9 mouse cellular contexts compared by ENCODE assay signal in the genomic region with DNA sequence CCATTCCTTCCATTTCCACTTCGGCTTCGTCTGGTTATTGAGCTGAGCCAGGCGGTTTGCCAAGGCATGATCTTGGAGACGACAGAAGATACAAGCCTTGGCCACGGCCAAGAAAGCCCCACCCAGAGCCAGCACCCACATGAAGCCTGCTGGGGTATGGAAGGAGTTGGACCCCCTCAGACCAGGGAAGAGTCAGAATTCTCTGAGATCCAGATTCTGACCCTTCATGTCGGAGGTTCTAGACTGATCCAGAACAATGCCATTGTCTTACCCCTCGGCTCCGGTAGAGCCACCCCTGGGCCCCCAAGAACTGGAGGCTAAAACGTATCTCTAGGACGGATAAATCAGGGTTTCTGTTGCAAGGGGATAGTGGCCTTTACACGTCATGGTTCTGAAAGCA. TPM values are rescaled to one million over a fixed set of nuclear protein-coding genes. Genes with fewer than 3 reads are reported as not detected.
A peak's percentile ranks its signal among the peaks of the same experiment; 100 is the strongest.
DNase-seq lines count a peak whose midpoint lies in the region; ATAC-seq lines count a peak whose summit lies in the region.
"Had no signal": no experiment of that assay in that cellular context is flagged by ENCODE, and none has a peak within 500 bp of the region (broad histone marks: within the 10 kb centered on the region; RNA-seq: fewer than 3 reads in every experiment).

Tmem95 (minus strand) TSS at position 141 of the 400 bp plus-strand sequence.

- no peak within 1 kb of the TSS for H3K27ac ChIP-seq in heart, embryonic 13.5 days (replicated peaks)
- H3K27ac ChIP-seq in brown adipose tissue, adult 24 weeks (replicated peaks; ENCODE audit: low read depth, low read length), result peak within 1 kb of the TSS; percentile 17; the same call in 1 of the 2 replicates
- no peak within 1 kb of the TSS for H3K27ac ChIP-seq in hindbrain, embryonic 11.5 days (ENCODE audit: low read depth, low read length)
- H3K27ac ChIP-seq in midbrain, embryonic 11.5 days (ENCODE audit: low read depth, low read length), result no peak within 1 kb of the TSS; the same call in 1 of the 2 replicates

- WGBS in heart, embryonic 13.5 days, result 80% methylated on average over 11 of the region's 11 CpGs
- WGBS in hindbrain, embryonic 11.5 days, result 93% methylated on average over 11 of the region's 11 CpGs
- 89% methylated on average over 11 of the region's 11 CpGs for WGBS in midbrain, embryonic 11.5 days

- no peak for DNase-seq in heart, adult 18-20 months
- no peak for DNase-seq in hindbrain, embryonic 11.5 days (ENCODE audit: low spot score)
- DNase-seq in midbrain, embryonic 11.5 days (ENCODE audit: low spot score, missing footprints), result no peak
- DNase-seq in left cerebral cortex, adult 9 months (ENCODE audit: low spot score in 2 of 2), result no peak
- no peak for DNase-seq in adrenal gland, postnatal 14 days
- DNase-seq in adrenal gland, adult 2 months, result no peak

- peak within 1 kb of the TSS; percentile 91 for H3K4me2 ChIP-seq in heart, embryonic 13.5 days
- peak within 1 kb of the TSS; percentile 30; the same call in 1 of the 2 replicates for H3K4me2 ChIP-seq in hindbrain, embryonic 11.5 days (replicated peaks; ENCODE audit: low read depth, low read length)
- peak within 1 kb of the TSS; percentile 12 for H3K4me2 ChIP-seq in midbrain, embryonic 11.5 days

- H3K9me3 ChIP-seq in heart, embryonic 13.5 days, result no peaks in the 10 kb centered on the region
- H3K9me3 ChIP-seq in hindbrain, embryonic 11.5 days (ENCODE audit: control insufficient read depth, low read length), result no peaks in the 10 kb centered on the region
- H3K9me3 ChIP-seq in midbrain, embryonic 11.5 days (ENCODE audit: control insufficient read depth, low read length), result no peaks in the 10 kb centered on the region

- H3K4me3 ChIP-seq in heart, embryonic 13.5 days, result peak within 1 kb of the TSS; percentile 32
- peak within 1 kb of the TSS; percentile 11; the same call in 1 of the 2 replicates for H3K4me3 ChIP-seq in brown adipose tissue, adult 24 weeks (ENCODE audit: insufficient read depth, low read depth, low read length)
- peak within 1 kb of the TSS; percentile 4; the same call in 1 of the 2 replicates for H3K4me3 ChIP-seq in hindbrain, embryonic 11.5 days (ENCODE audit: low read depth, low read length)
- H3K4me3 ChIP-seq in midbrain, embryonic 11.5 days (ENCODE audit: low read depth, low read length), result no peak within 1 kb of the TSS

- H3K36me3 ChIP-seq in heart, embryonic 13.5 days, result no peaks in the 10 kb centered on the region
- H3K36me3 ChIP-seq in hindbrain, embryonic 11.5 days (ENCODE audit: control insufficient read depth, insufficient read depth, low read length), result no peaks in the 10 kb centered on the region
- no peaks in the 10 kb centered on the region for H3K36me3 ChIP-seq in midbrain, embryonic 11.5 days (ENCODE audit: control insufficient read depth, insufficient read depth, low read length)

- H3K4me1 ChIP-seq in heart, embryonic 13.5 days, result peaks cover 53% of the 10 kb centered on the region
- peaks cover 6% of the 10 kb centered on the region for H3K4me1 ChIP-seq in brown adipose tissue, adult 24 weeks (ENCODE audit: control insufficient read depth, insufficient read depth, insufficient read length, low read length)
- no peaks in the 10 kb centered on the region; the same call in none of the 2 replicates for H3K4me1 ChIP-seq in hindbrain, embryonic 11.5 days (replicated peaks; ENCODE audit: control insufficient read depth, insufficient read depth, low read length)
- peaks cover 19% of the 10 kb centered on the region for H3K4me1 ChIP-seq in midbrain, embryonic 11.5 days (ENCODE audit: control insufficient read depth, insufficient read depth, low read length)

- no peaks in the 10 kb centered on the region for H3K27me3 ChIP-seq in heart, embryonic 13.5 days (replicated peaks)
- H3K27me3 ChIP-seq in hindbrain, embryonic 11.5 days (ENCODE audit: control insufficient read depth, insufficient read depth, low read length), result no peaks in the 10 kb centered on the region
- peaks cover 3% of the 10 kb centered on the region; the same call in 1 of the 2 replicates for H3K27me3 ChIP-seq in midbrain, embryonic 11.5 days (ENCODE audit: control insufficient read depth, insufficient read depth, low read length)

- peak within 1 kb of the TSS; percentile 68 for H3K9ac ChIP-seq in heart, embryonic 13.5 days
- no peak within 1 kb of the TSS for H3K9ac ChIP-seq in hindbrain, embryonic 11.5 days (ENCODE audit: low read depth, low read length)
- H3K9ac ChIP-seq in midbrain, embryonic 11.5 days (ENCODE audit: low read length), result no peak within 1 kb of the TSS; the same call in 1 of the 2 replicates

- ATAC-seq in heart, embryonic 13.5 days (ENCODE audit: extremely low read depth, insufficient number of reproducible peaks, low FRiP score, low TSS enrichment), result no peak
- ATAC-seq in hindbrain, embryonic 11.5 days (ENCODE audit: low FRiP score), result no peak
- no peak for ATAC-seq in midbrain, embryonic 11.5 days (ENCODE audit: low FRiP score)
- ATAC-seq: inflammation-experienced regulatory T-cells, adult 6 months had no signal

RNA-seq across cellular contexts. Expression of gene Tmem95, which starts in this region (rescaled TPM):
- not detected in 2 replicates for polyA plus RNA-seq in heart, embryonic 13.5 days (2015; fragmentation: Nextera tagmentation; extraction: Ambion mirVana)
- not detected for total RNA-seq in heart, adult 18-20 months (2021)
- polyA plus RNA-seq in brown adipose tissue, adult 24 weeks (2012; ENCODE audit: insufficient read depth, insufficient read length, missing spikeins), result not detected in 2 replicates
- polyA plus RNA-seq in hindbrain, embryonic 11.5 days (2014; fragmentation: Nextera tagmentation; extraction: Ambion mirVana), result not detected in 2 replicates
- not detected in 2 replicates for polyA plus RNA-seq in midbrain, embryonic 11.5 days (2014; fragmentation: Nextera tagmentation; extraction: Ambion mirVana)
- not detected in 2 replicates for total RNA-seq in adrenal gland, postnatal 14 days (2021)
- not detected for total RNA-seq in adrenal gland, adult 2 months (2021)
- not detected in 2 replicates for polyA plus RNA-seq in adrenal gland, adult 2 months (2012; rRNA removed)
- polyA plus RNA-seq: inflammation-experienced regulatory T-cells, adult 6 months had no signal

Comparison
In these comparisons a context has a peak if more than half of its experiments do, and no peak if none do; other contexts are left out.
1. H3K4me2 ChIP-seq: peak in every context shown above with its lines; median percentile 91 in heart, embryonic 13.5 days; 30 in hindbrain, embryonic 11.5 days; 12 in midbrain, embryonic 11.5 days.